Mouse (Mus musculus): ENCODE data around the gene Dnajc15.

DNA sequence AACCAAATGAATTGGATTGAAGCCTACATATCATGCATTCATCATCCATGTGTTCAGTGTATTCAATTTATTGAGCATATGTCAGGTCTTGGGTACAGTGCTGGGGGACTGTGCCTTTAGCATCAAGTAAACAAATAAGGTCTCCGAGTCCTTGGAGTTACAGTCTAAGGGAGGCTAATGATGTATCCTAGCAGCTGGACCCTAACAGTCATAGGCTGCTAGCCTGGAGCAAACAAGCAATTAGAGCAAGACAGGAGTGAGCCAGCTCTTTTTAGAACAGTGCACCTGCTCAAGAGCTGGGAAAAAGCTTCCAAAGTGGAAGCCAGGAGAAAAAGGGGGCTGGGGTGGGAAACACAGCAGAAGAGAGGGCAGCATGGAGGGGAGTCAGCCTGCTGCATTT lies 1.3 kb upstream of the Dnajc15 start:
- TF ChIP-seq CTCF (IDR thresholded peaks at IDR 0.05; ENCODE audit: insufficient read depth, low read depth, low read length) (no peak), POLR2A (IDR thresholded peaks at IDR 0.05; ENCODE audit: insufficient read depth, low read depth, low read length) (no peak)

Measured in olfactory bulb, adult 2 months (tissue).